In genomic region chr3:101670561-101671001, GRCm38 (mm10) we compare ENCODE assay signal across 8 mouse cellular contexts.
DNase-seq lines count a peak whose midpoint lies in the region.

No protein-coding gene starts in this region.

- intact Hi-C loops in gastrocnemius, postnatal 36 days (cut with DNase I), result no loop called here

- DNase-seq in cerebellum, postnatal 10 days, result peak; percentile 49 to 51
- DNase-seq in cerebellum, adult 9-11 months, result no peak
- peak; percentile 93 for DNase-seq in 416B (ENCODE audit: low read depth)
- DNase-seq in heart, postnatal 4 days, result peak; percentile 45
- DNase-seq in lung, postnatal 10 days, result peak; percentile 57
- no peak for DNase-seq in embryo, embryonic 9.5 days (ENCODE audit: extremely low spot score)
- no peak for DNase-seq in spleen, adult 12 weeks (ENCODE audit: low spot score)
- no peak for DNase-seq in gastrocnemius, postnatal 36 days

Comparison
In these comparisons a context has a peak if more than half of its experiments do, and no peak if none do; other contexts are left out.
1. DNase-seq: peak in cerebellum, postnatal 10 days (2 of 2), 416B (single experiment), heart, postnatal 4 days (single experiment) and lung, postnatal 10 days (single experiment); none in cerebellum, adult 9-11 months (single experiment), embryo, embryonic 9.5 days (single experiment), spleen, adult 12 weeks (single experiment) and gastrocnemius, postnatal 36 days (0 of 2).